Mouse (Mus musculus) thymus, adult 2 months (tissue): ENCODE measurements around the gene Epn1.

Experiments
- CTCF ChIP-seq: fragments of 200-500 bp; IDR thresholded peaks from 2 replicates; pipeline ENCODE4 v1.5.1; 2012; ENCODE audit warnings: mild to moderate bottlenecking, control low read depth, low read length, moderate library complexity, borderline replicate concordance; ENCODE audit not compliant: control insufficient read depth, poor library complexity, insufficient read depth; ENCODE audit errors: extremely low read depth
- POLR2A ChIP-seq: fragments of 200-500 bp; IDR thresholded peaks from 2 replicates; pipeline ENCODE4 v1.6.1; 2012; ENCODE audit warnings: mild to moderate bottlenecking, low read length, control low read depth, moderate library complexity; ENCODE audit not compliant: control insufficient read depth, poor library complexity, insufficient read depth; ENCODE audit errors: extremely low read depth

DNA sequence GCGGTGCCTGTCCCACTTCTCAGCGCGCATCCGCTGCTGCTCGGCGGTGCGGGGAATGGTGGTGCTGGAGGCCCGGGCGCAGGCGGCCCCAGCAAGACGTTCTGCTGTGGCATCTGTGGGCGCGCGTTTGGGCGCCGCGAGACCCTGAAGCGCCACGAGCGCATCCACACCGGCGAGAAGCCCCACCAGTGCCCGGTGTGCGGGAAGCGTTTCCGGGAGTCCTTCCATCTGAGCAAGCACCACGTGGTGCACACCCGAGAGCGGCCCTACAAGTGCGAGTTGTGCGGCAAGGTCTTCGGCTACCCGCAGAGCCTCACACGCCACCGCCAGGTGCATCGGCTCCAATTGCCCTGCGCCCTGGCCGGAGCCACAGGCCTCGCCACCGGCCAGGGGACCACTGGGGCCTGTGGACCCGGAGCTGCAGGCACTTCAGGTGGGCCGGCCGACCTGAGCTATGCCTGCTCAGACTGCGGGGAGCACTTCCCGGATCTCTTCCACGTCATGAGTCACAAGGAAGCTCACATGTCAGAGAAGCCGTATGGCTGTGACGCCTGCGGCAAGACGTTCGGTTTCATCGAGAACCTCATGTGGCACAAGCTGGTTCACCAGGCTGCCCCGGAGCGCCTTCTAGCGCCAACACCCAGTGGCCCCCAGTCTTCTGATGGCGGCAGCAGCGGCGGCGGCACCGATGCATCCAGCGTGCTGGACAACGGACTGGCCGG lies 49.3 kb upstream of the Epn1 start:
- TF ChIP-seq POLR2A (no peak), CTCF (no peak)
